Mouse (Mus musculus) MEL-GATA-1-ER (cell line): ENCODE results near the gene Rims4.
A peak's percentile ranks its signal among the peaks of the same experiment; 100 is the strongest.

Source experiments
- DNase-seq: peaks from one replicate; pipeline ENCODE4 v3.0.0-alpha.2; 2012; ENCODE audit warnings: low read depth; ENCODE audit errors: extremely low read depth

The Rims4 gene

DNA sequence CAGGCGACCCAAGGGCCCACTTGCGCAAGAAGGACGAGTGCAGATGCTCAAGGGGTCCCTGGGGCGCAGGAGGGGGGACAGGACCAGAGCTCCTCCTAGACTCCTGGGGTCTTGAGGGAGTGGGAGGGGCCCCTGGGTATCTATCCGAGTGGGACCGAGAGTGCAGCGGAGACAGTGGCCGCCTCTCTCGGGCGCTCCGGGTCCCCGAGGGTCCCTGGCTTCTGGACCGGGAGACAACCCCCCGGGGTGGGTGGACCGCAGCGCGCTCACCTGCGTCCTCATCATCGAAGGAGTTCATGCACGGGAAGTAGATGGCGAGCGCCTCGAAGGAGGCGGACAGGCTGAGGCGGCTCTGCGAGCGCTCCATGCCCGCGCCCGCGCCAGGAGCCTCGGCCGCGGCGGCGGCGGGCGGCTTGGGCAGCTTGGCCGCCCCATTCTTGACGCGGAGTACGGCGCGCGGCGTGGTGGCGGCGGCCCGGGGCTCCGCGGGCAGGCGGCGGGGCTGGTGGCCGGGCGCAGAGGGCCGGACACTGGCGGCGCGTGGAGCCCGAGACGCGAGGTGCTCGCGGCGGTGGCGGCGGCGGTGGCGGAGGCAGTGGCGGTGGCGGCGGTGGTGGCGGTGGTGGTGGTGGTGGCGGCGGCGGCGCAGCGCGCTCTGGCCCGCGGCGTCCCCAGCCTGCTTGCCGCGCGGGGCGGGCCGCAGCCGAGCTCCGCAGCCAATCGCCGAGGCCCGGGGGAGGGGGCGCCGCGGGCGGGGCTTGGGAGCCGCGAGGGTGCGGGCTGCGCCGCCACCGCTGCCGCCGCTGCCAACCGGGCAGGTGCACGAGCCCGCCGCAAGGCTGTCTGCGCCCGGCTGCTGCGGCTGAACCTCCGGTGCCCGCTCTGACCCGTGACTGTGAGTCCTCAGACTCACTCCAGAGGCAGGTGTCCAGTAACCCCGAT lies at the start of gene Rims4:
Rims4 (minus strand) TSS at position 367 of the 942 bp plus-strand sequence.
- no peak for DNase-seq

DNA sequence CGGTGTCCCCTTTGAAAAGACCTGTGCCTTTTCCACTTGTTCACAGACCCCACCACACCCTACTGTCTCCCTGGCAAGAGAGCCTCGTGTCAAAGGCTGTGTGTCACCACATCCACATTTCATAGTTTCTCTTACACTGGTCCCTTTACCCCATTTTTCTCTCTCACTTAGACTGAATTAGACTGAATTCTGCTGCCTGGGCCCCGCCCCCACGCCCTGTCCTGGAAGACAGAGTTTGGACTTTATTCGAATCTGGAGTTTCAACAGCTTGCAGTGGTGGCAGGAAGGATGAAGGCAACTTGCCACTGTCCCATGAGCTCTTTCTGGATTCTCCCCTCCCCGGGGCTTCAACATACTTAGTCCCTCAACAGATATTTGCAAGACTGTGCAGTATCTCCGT lies 47.2 kb upstream of the Rims4 start:
- DNase-seq: no peak

DNA sequence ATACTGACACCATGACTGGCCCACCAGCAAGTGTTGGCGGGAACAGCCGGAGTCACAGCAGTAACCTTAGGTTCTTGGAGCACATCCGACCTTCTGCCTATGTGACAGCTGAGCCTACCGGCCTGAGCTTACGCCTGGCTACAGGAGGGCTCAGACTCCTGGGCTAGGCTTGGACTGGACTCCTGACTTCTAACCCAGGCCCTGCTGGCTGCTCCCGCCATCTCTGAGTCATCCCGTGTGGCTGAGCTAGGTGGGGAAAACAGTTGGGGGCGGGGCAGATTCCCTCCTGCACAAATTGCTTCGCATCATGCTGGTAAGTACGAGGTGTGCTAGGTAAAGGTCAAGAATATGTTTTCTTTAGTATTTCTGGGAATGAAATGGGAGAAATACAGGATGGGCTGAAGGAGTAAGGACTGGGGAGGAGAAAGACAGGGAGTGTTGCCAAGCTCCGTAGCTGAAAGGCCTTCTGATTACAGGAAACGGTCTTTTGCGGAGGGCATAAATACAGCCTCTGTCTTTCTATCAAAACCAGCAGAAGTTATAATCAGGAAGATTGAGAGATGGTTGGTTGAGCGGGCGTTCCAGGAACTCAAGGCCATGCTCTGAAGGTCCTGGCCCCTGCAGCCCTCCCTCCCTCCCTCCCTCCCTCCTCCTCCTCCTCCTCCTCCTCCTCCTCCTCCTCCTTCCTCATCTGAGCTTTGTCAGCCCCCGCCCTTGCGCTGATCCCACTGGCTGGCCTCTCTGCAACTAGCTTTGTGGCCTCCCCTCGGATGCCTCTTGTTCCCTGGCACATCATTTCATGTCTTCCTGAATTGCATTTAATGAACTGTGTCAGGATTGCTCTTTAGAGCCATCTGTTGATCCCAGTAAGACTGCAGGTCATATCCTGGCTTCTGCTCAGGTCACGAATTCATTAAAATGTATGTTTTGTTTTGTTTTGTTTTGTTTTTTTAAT lies 46.4 kb upstream of the Rims4 start:
- DNase-seq: no peak

DNA sequence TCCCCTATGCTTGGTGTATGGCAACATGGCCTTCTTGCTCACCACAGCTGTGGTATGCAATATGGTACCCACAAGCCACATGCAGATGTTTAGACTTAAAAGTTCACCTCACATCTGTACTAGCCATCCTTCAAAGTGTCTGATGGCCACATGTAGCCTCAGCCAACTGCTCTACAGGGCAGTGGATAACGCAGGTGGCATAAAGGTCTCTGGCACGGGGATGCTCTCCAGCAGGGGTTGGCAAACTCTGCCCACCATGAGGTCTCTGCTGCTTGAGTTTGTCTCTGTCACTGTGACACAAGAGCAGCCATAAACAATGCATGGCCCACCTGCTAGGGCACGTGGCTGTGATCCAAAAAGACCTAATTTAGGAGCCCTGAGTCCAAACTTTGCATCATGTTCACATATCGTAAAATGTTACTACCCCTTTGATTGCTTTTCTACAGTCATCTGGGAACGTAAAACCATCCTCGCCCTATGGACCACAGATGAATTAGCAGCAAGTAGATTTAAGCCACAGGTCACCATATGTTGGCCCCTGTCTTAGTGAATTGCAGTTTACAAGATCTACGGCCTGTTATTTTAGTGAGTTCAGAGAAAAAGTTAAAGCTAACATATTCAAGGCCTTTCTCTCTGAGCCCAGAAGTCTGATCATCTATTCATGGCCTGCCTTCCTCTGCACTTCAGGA lies 35.3 kb upstream of the Rims4 start:
- DNase-seq: no peak

DNA sequence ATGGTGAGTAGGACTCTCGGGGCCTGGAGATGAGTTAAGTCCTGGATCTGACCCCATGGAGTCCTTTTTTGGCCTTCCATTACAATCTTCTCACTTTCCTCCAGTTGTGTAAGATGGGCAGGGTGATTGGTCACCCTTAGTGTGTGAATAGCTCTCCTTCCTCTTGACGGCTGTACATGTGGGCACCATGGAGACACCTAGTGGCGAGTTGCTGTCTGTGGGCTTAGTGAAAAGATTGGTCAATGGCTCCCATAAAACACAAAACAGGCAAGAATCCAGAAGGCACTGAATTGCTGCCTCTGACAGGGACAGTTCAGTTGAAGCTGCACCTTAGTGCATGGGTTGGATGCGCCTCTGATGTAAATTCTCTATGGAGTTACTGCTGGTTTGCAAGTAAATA lies 33.3 kb upstream of the Rims4 start:
- peak; percentile 14 for DNase-seq

DNA sequence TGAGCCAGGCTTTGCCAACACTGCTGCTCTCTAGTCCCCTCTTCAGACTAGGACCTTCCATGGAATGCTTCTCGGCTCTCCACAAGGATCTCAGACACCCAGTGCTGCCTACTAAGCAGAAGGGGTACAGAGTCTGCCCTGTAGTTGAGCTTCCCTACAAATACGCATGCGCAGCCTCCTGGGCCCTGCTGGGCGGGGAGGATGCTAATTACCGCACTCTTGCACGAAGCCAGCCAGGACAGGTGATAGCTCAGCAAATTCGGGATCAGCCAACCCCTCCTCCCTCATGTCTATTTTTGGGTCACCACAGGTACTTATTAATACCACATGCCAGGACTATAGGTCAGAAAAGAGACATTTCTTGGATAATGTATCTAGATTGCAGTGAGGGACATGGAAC lies 29.5 kb upstream of the Rims4 start:
- no peak for DNase-seq

DNA sequence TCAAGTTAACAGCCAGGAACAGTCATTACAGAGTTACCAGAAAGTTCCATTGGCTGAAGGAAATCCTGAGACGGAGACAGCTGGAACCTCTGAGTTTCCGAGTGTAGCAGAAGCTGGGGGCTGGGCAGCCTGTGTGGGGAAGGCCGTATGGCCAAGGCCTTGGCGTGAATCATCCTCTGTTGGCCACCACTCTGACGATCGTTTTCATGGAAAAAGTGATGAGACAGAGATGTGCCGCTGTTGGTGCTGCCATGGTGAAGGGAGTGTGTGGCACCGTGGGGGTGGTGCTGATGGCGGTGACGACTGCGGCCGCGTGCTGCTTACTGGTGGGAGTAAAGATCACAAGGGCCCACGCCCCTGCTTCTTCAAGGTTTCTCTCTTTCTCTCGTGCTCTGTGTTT lies 27.7 kb upstream of the Rims4 start:
- no peak for DNase-seq

DNA sequence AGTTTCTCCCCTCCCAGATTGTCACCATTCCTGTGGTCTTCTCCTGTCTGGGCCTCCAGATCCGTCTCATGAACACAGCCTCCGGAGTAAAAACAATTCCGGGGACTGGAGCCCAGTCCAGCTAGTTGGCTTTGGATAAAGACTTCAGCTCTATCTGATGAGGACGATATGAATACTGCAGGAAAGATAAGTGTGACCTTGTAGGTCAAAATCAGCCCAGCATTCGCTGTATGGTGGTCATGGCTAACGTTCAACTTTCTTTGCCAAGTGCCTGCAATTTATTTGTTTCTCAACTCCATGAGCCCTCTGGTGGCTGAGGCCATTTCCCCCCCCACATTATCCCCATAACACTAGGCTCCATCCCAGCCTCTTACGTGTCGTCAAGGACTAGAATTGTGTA lies 26.0 kb upstream of the Rims4 start:
- no peak for DNase-seq

DNA sequence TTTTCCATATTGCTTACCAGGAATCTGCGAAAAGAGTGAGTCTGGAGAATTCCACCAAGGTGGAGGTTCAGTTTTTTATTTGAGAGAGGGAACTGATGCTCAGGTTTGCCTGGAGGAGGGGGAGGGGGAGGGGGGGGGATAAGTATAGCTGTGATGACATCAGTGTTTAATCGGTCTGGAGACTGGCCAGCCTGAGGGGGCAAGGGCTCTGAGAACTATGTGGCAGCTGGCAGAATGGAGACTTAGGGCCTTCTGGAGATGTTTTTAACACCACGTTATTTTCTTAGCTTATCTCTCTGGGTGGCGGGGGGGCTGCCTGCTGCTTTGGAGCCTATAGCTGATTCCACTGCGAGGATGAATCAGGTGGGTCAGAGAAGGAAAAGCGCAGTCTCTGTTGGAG lies 24.6 kb upstream of the Rims4 start:
- no peak for DNase-seq

DNA sequence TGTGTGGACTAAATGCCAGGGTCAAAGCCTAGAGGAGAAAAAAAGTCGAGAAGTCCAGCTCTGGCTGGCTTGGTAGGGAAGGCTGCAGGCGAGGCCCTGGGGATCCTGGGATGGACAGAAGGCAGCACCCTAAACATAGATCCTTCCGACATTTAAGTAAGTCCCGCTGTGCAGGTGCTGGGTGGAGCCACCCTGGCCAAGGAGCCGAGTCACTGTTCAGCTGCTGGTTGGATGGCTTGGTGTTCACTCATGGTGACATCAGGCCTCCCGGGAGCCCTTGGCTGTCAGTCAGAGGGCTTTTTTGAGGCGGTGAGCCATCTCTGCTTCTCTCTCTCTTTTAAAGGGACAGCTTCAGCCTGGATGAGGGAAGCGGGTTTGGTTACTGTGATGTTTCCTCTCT lies 21.0 kb upstream of the Rims4 start:
- no peak for DNase-seq

DNA sequence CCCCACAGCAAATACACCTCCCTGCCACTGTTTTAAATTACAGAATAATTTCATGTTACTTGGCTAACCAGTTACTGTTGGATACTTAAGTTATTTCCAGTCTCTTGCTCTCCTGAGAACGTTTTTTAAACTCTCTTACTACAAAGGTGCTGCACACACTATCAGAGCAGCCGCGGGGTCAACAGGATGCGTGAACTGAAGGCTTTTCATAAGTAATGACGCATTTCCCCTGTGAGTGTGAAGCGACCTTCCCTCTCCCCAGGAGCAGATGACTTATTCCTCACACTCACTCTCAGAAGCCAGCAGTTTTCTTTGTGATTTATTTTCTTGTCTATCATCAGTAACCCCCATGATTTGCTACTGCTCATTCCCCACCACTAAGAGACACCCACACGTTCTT lies 13.7 kb upstream of the Rims4 start:
- no peak for DNase-seq

DNA sequence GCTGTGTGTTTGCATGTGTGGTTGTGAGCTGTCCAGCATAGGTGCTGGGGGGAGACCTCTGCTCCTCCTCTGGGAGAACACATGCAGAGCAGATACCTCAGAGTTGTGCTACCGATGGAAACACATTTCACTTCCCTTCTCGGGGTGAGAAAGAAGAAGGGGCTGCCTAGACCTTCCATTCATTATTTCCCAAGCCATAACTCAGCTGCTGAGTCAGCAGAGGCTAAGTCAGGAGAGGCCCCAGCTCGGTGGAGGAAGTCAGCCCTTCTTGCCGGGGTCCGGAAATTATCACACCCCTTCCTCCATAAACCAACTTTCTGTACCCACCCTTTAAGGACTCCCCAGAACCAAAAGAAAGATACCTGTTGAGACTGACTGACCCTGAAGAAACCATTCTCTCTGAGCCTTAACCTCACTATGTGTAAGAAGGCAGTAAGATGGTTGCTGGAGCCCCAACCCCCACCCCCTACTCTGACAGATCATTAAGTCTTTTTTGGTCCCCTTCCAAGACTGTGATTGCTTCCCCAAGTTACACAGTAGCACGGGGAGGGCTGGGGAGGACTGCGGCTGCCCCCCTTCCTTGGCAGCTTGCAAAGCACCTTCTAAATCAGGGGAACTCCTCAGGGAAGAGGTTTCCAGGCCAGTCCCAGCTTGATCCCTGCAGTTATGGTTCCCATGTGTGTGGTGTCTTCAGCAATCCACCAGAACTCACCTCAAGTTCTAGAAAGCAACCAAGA lies 10.1 kb upstream of the Rims4 start:
- no peak for DNase-seq

DNA sequence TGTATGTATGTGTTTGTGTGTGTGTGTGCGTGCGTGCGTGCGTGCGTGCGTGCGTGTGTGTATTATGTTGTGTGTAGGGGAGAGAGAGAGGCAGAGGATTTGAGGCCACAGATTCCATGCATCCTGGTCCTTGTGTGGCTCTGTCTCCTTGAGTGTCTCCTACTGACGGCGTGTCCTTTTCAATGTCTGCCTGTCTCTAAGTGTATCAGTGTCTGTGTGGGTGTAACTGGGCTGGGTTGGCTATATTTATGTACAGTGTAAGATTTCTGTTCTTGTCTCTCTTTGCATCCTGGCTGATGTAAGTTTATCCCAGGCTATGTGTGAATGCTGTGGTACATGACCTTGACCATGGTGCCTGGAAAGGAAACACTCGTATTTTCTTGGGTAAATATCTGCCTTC lies 6.6 kb upstream of the Rims4 start:
- no peak for DNase-seq

DNA sequence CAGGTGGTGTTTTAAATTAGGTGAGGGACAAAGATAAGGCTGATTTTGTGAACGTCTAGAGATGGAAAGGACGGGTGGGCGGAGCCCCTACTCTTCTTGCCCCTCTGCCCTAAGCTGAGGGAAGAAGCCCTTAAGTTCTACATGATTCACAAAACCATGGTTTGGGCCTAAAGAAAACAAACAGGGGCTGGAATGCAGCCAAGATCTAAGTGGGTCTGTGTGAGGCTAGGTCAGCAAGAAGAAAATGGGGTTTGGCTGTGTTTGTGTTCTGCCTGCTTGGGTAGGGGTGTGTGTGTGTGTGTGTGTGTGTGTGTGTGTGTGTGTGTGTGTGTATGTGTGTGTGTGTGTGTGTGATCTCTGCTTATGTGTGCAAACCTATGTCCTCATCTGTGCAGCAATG lies 6.0 kb upstream of the Rims4 start:
- no peak for DNase-seq

DNA sequence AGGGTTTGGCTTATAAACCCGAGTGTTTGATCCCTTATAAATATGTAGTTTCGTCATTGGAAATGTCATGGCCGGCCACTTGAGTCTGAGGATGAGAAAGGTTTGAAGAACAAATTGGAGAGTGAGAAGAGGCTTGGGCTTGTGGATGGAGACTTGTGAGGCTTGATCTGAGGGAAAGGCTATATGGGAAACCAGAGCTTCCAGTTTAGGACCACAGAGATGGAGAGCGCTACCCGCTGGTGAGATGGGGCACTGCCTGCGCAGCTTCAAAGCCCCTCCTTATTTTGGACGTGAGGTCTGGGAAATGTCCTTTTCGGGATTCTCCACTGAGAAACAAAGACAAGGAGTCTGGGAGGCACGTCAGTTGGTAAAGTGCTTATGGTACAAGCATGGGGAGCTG lies 4.6 kb upstream of the Rims4 start:
- DNase-seq: no peak

DNA sequence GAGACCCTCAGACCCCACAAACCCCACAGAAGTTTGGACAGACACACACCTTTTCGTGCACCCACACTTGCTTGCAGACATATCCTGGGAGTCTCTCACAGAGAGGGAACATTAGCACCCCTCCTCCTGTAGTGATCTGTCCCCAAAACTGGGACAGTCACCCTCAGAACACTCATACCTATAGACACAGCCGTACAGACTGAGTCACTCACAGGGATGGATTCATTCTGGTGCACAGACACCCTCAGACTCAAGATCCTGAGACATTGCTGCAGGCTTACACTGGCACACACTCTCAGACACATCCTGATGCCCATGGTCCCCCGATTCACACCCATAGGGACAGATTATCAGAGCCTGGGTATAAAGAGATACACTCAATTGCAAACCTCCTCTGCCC lies 1.1 kb upstream of the Rims4 start:
- no peak for DNase-seq

DNA sequence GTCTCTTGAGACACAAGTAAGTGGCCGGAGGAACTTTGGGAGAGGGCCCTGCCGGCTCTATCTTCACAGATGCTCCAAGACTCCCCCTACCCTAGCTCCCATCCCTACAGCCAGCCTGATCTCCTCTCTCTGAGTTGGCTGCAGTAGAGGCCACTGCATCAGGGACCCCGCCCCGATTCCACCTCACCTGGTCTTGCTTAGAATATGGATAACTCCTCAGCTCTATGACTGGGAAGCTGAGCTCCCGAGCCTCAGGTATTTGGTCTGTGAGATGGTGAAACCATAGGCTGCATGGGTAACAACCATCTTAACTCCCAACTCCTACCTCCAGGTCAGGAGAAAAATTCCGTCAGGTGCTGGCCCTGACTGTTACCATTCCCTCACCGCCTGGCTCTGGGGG lies 1.8 kb downstream of the Rims4 start:
- no peak for DNase-seq

DNA sequence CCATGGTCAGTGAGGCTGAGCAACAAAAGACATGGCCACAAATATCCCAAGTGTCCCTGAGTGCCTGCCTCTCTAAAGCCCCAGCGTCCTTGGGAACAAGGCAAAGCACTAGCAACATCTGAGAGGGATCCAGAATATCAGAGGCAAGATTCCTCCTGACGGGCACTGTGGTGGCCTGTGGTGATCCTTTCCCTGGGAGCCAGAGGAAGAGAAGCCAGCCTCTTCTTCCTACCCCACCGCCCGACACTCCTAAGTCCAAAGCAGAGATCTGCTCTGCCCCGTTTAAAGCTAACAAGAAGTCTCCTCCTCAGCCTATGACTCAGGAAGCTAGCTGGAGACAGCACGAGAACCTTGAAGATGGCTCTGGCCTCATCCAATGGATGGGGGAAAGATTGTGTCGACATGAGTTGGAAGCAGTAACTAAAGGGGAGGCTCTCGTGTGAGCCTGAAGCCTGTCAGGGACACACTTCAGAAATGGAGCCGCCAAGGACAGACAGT lies 3.1 kb downstream of the Rims4 start:
- no peak for DNase-seq

DNA sequence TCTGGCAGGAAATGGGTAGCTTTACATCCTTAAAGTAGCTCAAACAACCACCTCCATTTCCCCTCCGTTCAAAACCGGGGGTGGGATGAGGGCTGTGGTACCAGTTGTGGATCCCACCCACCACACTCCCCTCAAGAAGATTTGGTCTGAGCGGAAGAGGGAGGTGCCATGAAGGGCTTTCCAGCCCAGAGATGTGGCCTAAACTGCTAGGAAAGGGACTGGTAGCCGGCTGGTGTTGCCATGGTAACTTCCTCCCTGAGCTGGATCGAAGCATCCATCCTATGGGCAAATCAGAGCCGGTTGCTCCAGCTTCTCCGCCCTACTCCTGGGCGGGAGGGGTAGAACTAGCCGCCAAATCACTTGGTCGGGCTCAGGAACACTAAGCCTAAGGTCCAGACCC lies 4.4 kb downstream of the Rims4 start:
- DNase-seq: no peak

DNA sequence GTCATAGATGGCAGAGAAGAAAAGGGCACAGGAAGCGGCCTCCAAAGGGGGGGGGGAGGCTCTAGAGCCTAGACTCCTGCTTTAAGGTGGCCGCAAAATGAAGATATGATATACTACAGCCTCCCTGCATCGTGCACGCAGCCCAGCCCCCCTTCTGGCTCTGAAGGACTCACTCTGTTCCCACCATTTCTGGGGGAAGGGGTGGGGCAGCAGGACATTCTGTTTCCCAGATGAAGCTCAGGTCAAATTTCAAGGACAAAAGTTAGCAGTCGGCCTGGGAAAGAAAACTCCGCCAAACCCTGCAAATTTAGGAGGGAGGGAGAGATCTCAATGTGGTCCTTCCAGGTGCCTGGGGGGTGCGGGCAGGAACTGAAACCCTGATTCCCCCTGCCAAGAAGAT lies 4.8 kb downstream of the Rims4 start:
- DNase-seq: no peak
